Mouse (Mus musculus) Muller cell, postnatal 12 days (primary cell): ENCODE results near the gene Npnt.

Experiments used
- DNase-seq: peaks from one replicate; pipeline ENCODE4 v3.0.0-alpha.2; 2015; ENCODE audit errors: inconsistent ontology term

Gene Npnt

DNA sequence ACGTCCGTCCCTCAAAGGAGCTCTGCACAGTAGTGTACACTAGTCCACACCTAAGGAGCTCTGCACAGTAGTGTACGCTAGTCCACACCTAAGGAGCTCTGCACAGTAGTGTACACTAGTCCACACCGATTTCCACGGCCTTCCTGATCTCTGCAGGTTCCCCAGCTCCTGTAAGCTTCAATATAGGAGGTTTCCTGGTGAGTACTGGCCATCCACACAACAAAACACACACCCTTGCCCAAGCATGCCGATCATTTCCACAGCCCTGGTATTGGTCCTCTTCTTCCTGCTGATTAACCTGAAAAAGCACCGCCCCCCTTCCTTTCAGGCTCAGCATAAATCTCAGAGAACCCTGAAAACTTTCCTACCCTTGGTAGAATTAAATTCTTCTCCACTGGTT is 57.6 kb downstream of the Npnt start:
- DNase-seq, result no peak

DNA sequence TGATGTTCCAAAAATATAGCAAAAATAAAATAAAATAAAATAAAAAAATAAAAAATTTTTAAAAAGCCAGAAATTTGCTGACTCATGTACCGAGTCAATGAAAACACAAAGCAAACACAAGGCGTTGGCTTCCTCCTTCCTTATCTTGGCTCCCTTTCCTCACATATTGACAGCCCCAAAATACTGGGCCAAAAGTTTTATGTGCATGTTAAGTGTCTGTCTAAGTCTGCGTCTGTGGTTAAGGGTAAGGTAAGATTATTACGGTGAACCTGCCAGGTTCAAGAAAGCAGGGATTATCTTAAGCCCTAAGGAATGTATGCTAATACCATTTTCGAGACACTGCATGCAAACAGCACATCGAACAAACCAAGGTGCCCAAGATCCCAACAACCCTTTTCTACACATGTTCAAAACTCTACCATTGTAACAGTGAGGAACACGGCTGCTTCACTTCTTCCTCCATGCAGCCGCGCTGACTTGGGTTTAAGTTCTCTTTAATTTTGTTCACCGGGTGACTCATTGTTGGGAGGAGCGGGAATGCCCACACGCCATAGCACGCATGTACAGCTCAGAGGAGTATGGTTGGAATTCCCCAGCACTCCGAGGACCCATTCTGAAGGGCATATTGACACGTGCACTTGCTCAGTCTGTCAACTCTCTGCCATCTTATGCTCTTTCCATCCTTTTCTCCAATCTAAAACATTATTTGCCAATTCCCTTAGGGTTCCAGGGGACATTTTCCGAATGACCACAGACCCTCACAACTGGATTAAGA is 62.8 kb downstream of the Npnt start:
- no peak for DNase-seq

GRCm38 (mm10) chr3:132886419-132887050 is 63.6 kb downstream of the Npnt start:
- no peak for DNase-seq

DNA sequence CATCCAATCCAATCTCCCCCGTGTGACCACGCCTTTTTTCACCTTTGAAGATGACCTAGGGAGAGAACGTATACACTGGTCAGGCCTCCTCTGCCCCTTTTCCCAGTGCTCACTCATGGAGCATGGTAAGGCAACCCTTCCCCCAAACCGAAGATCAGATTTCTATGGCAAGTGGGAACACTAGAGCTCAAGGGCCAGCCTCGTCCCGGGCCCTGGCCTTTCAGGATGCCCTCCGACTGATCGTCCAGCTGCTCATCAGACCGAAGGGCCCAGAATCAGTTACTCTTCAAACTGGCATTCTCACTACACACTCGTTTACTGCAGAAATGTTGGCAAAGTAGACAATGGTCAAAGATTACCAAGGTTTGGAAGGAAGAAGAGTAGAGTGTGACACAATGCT is 65.6 kb downstream of the Npnt start:
- no peak for DNase-seq

- DNase-seq, result no peak
Measured at GRCm38 (mm10) chr3:132883256-132883655, 66.8 kb downstream of the Npnt start.

DNA sequence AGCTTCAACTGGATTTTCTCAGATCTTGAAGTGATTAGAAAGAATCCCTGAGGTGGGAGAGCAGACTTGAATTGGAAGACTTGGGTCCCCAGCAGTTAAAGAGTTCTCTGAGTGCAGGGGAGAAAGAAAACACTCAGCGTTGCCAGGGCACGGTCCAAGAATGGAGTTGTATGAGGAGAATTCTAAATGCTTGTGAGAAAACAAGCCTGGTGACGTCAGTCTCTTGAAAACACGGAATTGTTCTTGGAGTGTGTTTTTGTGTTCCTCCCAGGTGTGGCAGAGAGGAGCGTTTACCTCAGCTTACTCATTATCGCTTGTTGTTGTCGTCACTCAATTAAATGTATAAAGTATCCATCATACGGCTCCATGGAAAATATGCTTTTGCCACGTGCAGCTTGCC is 69.3 kb downstream of the Npnt start:
- no peak for DNase-seq

- DNase-seq, result no peak
Measured at GRCm38 (mm10) chr3:132880361-132880760, 69.7 kb downstream of the Npnt start.

- no peak for DNase-seq
Measured at GRCm38 (mm10) chr3:132876933-132877676, 73.0 kb downstream of the Npnt start.

DNA sequence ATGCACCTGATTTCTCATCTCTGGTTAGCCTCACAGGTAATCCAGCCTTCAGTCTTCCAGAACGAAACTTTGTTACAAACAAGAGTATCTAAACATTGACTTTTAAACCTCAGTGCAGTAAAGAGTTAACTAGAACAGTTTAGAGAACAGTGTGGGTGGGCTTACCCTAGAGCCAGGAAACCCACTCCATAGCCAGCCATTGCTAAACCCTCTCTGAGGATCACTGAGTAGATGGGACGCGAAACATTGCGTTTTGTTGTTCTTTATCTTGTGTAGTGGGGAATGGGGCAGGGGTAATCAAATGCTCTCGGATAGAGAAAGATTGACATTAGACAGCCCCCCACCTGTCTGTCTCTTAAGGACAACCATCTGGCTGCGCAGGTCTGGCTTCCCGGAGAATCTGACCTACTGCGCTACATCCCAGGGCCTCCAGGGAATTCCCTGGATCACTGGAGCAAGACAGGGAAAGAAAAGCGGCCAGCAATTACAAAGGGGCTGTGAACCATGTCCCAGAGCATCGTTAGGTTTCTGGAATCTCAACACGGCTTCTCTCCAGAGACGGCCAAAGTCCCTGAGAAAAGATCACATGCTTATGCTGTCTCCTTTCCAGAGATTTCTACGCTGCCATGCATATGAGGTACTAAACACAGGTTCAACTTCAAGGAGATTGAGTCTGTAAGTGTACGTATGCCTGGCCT is 73.9 kb downstream of the Npnt start:
- no peak for DNase-seq

- DNase-seq, result no peak
Measured at GRCm38 (mm10) chr3:132873251-132873650, 76.8 kb downstream of the Npnt start.

GRCm38 (mm10) chr3:132871318-132871904 is 78.7 kb downstream of the Npnt start:
- DNase-seq, result peak; percentile 96

- DNase-seq, result no peak
Measured at GRCm38 (mm10) chr3:132870079-132870478, 80.0 kb downstream of the Npnt start.

DNA sequence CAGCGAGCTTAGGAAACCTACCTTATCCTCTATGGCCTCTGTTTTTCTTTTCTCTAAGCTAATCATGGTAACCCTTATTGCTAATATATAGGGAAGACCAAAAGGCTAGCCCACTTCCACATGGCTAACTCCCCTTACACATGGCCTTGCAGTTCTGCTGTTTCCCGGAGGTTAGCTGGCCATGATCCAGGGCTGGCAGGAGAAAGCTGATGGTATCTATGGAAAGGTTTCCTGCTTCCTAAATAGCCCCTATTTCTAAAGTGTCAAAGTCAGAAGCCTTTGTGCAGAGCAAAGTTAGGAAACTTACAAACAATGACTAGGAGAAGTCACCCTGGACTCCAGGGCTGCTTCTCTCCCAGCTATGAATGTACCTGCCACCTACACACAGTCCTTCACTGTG is 81.3 kb downstream of the Npnt start:
- DNase-seq, result no peak

DNA sequence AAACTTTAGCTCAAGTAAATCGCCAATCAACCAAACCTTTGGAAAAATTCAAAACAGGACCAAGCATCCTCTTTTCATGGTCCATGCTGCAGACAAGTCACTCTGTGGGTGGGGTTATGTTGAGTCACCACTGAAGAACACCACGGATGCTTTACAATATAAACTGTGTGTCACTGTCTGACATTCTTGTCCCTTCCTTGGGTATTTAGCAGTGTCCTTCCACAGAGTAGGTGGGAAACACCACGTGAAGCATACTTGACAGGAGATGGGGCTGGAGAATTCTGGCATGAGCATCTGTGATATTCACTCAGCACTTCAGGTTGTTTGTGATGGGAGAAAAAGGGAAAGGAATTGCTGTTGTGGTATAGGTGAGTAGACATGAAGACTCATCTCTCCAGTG is 83.1 kb downstream of the Npnt start:
- no peak for DNase-seq

DNA sequence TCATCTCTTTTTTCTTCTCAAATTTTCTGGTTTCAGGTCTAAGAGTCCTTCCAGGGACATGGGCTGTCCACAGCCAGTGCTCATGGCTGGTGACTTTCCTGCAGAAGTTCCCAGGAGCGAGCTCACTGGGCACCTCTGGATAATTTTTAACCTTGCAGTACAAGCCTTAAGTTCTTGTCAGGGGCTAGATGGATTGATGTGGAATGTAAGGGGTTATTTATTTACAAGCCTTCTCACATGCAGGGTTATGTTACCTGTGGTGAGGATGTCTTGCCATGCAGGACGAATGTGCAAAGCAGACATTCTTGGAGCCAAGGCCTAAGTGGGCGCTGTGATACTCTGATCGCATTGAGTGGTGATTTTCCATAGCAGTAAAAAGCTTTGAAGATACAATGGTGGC is 84.5 kb downstream of the Npnt start:
- no peak for DNase-seq

- DNase-seq, result peak; percentile 65
Measured at GRCm38 (mm10) chr3:132864986-132865385, 85.1 kb downstream of the Npnt start.

DNA sequence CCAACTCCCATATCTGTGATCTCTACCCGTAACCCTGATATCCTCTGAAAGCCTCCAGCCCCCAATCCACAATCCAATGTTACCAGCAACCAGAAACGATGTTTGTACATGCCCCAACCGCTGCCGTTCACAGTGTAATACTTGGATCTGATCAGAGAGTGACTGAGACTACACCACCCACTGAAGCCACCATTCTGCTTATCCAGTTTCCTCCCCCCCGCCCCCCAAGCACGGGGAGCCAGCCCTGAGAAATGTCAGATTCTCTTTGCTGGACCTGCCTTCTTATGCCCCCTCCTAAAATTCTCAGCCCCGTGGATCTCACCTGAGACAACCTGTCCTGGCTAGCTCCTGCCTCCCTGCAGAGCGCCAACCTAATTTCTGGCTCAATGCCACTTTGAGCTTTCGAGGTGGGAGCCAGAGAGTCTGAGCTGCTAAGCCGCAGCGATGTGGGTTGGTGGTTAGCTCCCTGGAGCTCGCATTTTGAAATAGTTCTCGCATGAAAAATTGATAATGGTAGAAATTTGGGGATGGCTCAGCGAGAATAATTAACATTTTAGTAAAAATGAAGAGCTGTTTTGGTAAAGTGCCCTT is 85.7 kb downstream of the Npnt start:
- no peak for DNase-seq

- no peak for DNase-seq
Measured at GRCm38 (mm10) chr3:132863843-132864242, 86.2 kb downstream of the Npnt start.

DNA sequence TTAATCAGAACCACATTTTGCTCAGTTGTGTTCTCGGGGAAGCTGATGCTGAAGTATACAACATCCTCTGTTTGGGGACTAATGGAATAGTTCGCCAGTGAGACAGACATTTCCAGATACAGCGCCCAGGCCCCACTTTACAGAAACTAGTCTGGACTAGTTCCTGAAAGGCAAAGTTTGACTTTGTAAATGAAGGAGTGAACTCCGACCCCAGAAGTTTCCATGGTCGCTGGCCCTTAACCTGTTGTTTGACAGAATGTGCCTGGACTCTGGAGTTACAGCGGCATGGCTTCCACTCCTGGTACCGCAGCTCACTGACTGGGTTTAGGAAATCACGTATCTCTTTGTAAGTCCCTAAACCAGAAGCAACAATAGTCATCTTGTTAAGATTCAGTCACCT is 89.3 kb downstream of the Npnt start:
- no peak for DNase-seq

GRCm38 (mm10) chr3:132859573-132859972 is 90.5 kb downstream of the Npnt start:
- DNase-seq, result no peak

GRCm38 (mm10) chr3:132858849-132859248 is 91.2 kb downstream of the Npnt start:
- DNase-seq, result no peak
